Mouse (Mus musculus) E14TG2a.4 (cell line): ENCODE results near the gene Frrs1l.

Source experiments
- H3K27me3 ChIP-seq: 2 replicates; pipeline ENCODE4 v1.6.1; 2014; ENCODE audit warnings: low read length, control low read depth; ENCODE audit not compliant: insufficient read depth
- H3K36me3 ChIP-seq: 2 replicates; pipeline ENCODE4 v1.6.1; 2014; ENCODE audit warnings: low read length, control low read depth; ENCODE audit not compliant: insufficient read depth
- H3K4me1 ChIP-seq: replicated peaks from 2 replicates; pipeline ENCODE4 v1.6.1; 2014; ENCODE audit warnings: low read depth, low read length, control low read depth
- H3K4me3 ChIP-seq: replicated peaks from 2 replicates; pipeline ENCODE4 v1.5.1; 2014; ENCODE audit warnings: mild to moderate bottlenecking, low read length
- H3K9me3 ChIP-seq: 2 replicates; pipeline ENCODE4 v1.6.1; 2014; ENCODE audit warnings: low read length, control low read depth
- CTCF ChIP-seq: conservative IDR thresholded peaks from 2 replicates; pipeline ENCODE4 v1.5.1; 2014; ENCODE audit warnings: low read length
- NANOG ChIP-seq: IDR thresholded peaks from 2 replicates; pipeline ENCODE4 v1.6.1; 2014; ENCODE audit warnings: borderline replicate concordance, low read length, mixed read lengths
- POU5F1 ChIP-seq: IDR thresholded peaks from 2 replicates; pipeline ENCODE4 v1.6.1; 2014; ENCODE audit warnings: low read length, borderline replicate concordance

The Frrs1l gene

DNA sequence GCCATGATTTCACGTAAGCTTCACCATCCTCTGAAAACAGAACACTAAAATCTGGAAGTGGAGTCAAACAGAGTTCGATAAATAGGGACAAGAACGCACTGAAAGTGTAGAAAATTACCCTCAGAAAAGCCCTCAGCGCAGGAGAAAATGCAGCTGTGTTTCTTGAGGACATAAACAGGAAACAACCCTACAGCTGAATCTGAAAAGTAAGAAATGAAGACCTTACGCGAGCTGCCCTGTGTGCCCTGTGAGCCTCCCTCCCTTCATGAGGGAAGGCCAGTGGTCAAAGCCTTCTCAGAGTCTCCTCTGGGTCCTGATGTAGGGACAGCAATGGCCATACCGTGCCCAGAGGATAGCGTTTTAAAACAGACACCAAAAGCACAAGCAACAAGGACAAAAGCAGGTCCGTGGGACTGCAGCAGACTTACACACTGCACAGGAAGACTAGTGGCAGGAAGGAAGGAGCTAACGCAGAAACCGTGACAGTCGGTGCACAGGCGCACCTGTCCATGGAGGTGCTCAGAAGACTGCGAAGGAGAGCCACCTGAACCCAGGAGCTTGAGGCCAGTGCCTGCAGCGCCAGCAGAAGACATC, 74.4 kb downstream of the Frrs1l start:
- TF ChIP-seq NANOG (no peak), CTCF (no peak), POU5F1 (no peak)
- Histone ChIP-seq H3K36me3 (peaks cover 92% of the 10 kb centered on the region), H3K9me3 (no peaks in the 10 kb centered on the region), H3K27me3 (no peaks in the 10 kb centered on the region), H3K4me1 (peaks cover 23% of the 10 kb centered on the region), H3K4me3 (no peak overlapping the region)

DNA sequence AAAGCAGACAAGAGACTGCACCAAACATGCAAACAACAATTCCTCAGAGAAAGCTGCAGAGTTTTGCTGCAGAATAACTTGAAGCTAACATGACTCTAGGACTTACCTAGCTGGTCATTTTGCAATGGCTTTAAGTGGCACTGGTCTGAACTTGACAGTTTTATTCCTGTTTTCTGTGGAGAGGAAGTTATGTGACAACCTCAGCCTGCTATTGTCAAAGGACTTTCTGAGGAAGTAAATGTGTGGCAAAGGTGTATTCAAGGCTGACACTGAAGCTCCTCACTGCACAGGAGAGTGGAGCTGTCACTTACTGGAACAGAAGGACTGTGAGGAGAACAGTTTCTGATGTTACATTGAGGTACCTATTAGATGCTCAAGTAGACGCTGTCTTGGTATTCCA, 75.4 kb downstream of the Frrs1l start:
- TF ChIP-seq NANOG (no peak), CTCF (no peak), POU5F1 (no peak)
- no peak overlapping the region for H3K4me3 ChIP-seq
- no peaks in the 10 kb centered on the region for H3K27me3 ChIP-seq
- peaks cover 92% of the 10 kb centered on the region for H3K36me3 ChIP-seq
- peaks cover 30% of the 10 kb centered on the region for H3K4me1 ChIP-seq
- H3K9me3 ChIP-seq, result no peaks in the 10 kb centered on the region

DNA sequence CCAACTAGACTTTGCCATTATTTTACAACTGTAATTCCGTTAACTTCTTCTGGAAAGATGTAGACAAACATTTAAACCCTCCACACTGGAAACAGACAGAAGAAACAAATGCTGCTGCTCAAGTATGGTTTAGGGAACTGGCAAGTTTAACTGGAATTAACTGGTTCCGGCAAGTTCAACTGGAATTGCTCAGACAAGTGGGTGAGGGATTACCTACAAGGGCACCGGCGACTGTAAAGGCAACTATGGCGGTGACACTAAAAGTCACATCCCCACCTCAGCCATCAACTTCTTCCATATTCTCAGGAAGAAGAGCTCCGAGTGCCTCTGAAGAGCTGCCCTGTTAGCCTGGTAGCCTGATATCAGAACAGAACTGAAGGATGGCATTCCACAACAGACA, 75.9 kb downstream of the Frrs1l start:
- peaks cover 94% of the 10 kb centered on the region for H3K36me3 ChIP-seq
- H3K27me3 ChIP-seq, result no peaks in the 10 kb centered on the region
- no peaks in the 10 kb centered on the region for H3K9me3 ChIP-seq
- H3K4me3 ChIP-seq, result no peak overlapping the region
- H3K4me1 ChIP-seq, result peaks cover 34% of the 10 kb centered on the region
- TF ChIP-seq CTCF (no peak), NANOG (no peak), POU5F1 (no peak)

- peaks cover 98% of the 10 kb centered on the region for H3K36me3 ChIP-seq
- H3K27me3 ChIP-seq, result no peaks in the 10 kb centered on the region
- peaks cover 48% of the 10 kb centered on the region for H3K4me1 ChIP-seq
- no peak overlapping the region for H3K4me3 ChIP-seq
- no peaks in the 10 kb centered on the region for H3K9me3 ChIP-seq
- no peak for TF ChIP-seq NANOG
- TF ChIP-seq CTCF, result no peak
- no peak for TF ChIP-seq POU5F1
Observed at GRCm38 (mm10) chr4:56912382-56913001, 77.7 kb downstream of the Frrs1l start.

DNA sequence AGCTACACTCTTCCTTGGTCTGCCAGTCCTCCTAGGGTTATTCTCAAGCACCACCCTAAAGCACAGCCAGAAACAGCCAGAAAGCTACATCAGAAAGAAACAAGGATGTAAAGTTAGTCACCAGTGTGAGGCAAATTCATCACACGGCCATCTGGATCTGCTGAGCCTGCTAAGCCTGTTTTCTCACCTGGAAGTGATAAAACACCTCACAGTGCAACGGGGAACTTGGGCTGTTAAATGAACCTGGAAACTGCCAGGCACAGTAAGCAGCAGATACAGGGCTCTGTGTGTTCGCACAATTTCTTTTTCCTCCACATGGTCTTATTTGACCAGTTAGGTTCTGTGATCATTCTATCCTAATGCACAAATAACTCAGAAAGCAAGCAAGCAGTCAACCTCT, 80.6 kb downstream of the Frrs1l start:
- Histone ChIP-seq H3K9me3 (no peaks in the 10 kb centered on the region), H3K36me3 (peaks cover 96% of the 10 kb centered on the region), H3K4me1 (peaks cover 61% of the 10 kb centered on the region), H3K27me3 (no peaks in the 10 kb centered on the region), H3K4me3 (no peak overlapping the region)
- no peak for TF ChIP-seq POU5F1
- no peak for TF ChIP-seq NANOG
- no peak for TF ChIP-seq CTCF

GRCm38 (mm10) chr4:56907671-56908070, 82.5 kb downstream of the Frrs1l start:
- no peaks in the 10 kb centered on the region for H3K9me3 ChIP-seq
- no peaks in the 10 kb centered on the region for H3K27me3 ChIP-seq
- H3K36me3 ChIP-seq, result peaks cover 96% of the 10 kb centered on the region
- H3K4me1 ChIP-seq, result peaks cover 72% of the 10 kb centered on the region
- TF ChIP-seq POU5F1 (no peak), NANOG (no peak), CTCF (no peak)
- no peak overlapping the region for H3K4me3 ChIP-seq
